Mouse (Mus musculus) forebrain, embryonic 11.5 days (tissue): ENCODE results near the gene Cirbp. TPM values are rescaled to one million over a fixed set of nuclear protein-coding genes. Genes with fewer than 3 reads are reported as not detected.

Experiments
- ATAC-seq: fragments of 200-750 bp; cut with Nextera tagmentation; replicated peaks from 2 replicates; pipeline ENCODE4 v1.8.0; 2017; ENCODE audit warnings: moderate TSS enrichment; ENCODE audit not compliant: low FRiP score
- DNase-seq: peaks from one replicate; pipeline ENCODE4 v3.0.0-alpha.2; 2017; ENCODE audit warnings: low spot score
- H3K27ac ChIP-seq: fragments of 300-500 bp; sonication (generic); 2 replicates; pipeline ENCODE4 v1.5.1; 2014; ENCODE audit warnings: low read depth, low read length
- H3K27me3 ChIP-seq: fragments of 300-500 bp; sonication (generic); 2 replicates; pipeline ENCODE4 v1.6.1; 2014; ENCODE audit warnings: mild to moderate bottlenecking, low read length, mixed read lengths; ENCODE audit not compliant: control insufficient read depth, insufficient read depth
- H3K36me3 ChIP-seq: fragments of 300-500 bp; sonication (generic); 2 replicates; pipeline ENCODE4 v1.6.1; 2014; ENCODE audit warnings: mild to moderate bottlenecking, low read length, moderate library complexity, mixed read lengths; ENCODE audit not compliant: control insufficient read depth, insufficient read depth
- H3K4me1 ChIP-seq: fragments of 300-500 bp; sonication (generic); replicated peaks from 2 replicates; pipeline ENCODE4 v1.6.1; 2014; ENCODE audit warnings: low read length, mixed read lengths; ENCODE audit not compliant: control insufficient read depth, insufficient read depth
- H3K4me2 ChIP-seq: fragments of 300-500 bp; sonication (generic); 2 replicates; pipeline ENCODE4 v1.6.1; 2014; ENCODE audit warnings: low read depth, mild to moderate bottlenecking, low read length, moderate library complexity, mixed read lengths; ENCODE audit not compliant: severe bottlenecking
- H3K4me3 ChIP-seq: fragments of 300-500 bp; sonication (generic); 2 replicates; pipeline ENCODE4 v1.5.1; 2014; ENCODE audit warnings: low read depth, low read length
- H3K9ac ChIP-seq: fragments of 300-500 bp; sonication (generic); 2 replicates; pipeline ENCODE4 v1.6.1; 2014; ENCODE audit warnings: low read length
- H3K9me3 ChIP-seq: fragments of 300-500 bp; sonication (generic); 2 replicates; pipeline ENCODE4 v1.6.1; 2016; ENCODE audit warnings: low read length, mixed read lengths; ENCODE audit not compliant: control insufficient read depth
- WGBS: fragments of 180-500 bp; shearing (Covaris S2); extraction: QIAGEN DNeasy Blood & Tissue Kit; methylation state at CpG from one replicate; pipeline ENCODE4 v1.1.7; 2014; 5-methylcytosine and 5-hydroxymethylcytosine counted together
- polyA plus RNA-seq: library from polyadenylated mRNA; unstranded; fragments of >200 nt; fragmentation: Nextera tagmentation; extraction: Ambion mirVana; gene quantifications from 2 replicates; pipeline ENCODE4 v1.2.1, GENCODE M21; 2014

Cirbp gene
- polyA plus RNA-seq, 1 experiment from 2014 or later: 83.4 TPM

DNA sequence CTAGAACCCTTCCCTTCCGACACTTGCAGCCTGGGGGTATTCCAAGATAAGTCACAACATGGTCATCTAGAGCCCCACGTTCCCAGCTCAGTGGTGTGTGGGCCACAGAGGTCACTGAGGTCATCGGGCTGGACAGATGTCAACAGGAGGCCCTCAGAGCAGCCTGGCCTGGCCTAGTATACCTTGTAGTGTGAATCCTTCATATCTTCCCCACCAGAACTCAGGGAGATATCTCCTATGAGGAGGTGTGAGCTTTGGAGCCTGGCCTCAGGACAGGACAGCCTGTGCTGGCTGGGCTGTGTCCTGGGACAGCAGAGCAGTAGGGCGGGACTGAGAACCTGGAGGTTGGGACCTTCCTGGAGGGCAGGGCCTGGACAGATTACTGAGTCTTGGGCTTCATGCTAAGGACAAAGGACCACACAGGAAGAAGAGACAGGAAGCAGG lies 19.2 kb upstream of the Cirbp start:
- no peak overlapping the region for H3K9ac ChIP-seq
- DNase-seq (no peak), ATAC-seq (no peak)
- no peaks in the 10 kb centered on the region for H3K9me3 ChIP-seq
- 0 out of 2 replicates have a peak overlapping the region, but pooled peaks have one; percentile 5 for H3K27ac ChIP-seq
- H3K27me3 ChIP-seq: no peaks in the 10 kb centered on the region
- no peak overlapping the region for H3K4me3 ChIP-seq
- H3K4me1 ChIP-seq: peaks cover 16% of the 10 kb centered on the region
- no peak overlapping the region for H3K4me2 ChIP-seq
- H3K36me3 ChIP-seq: peaks cover 4% of the 10 kb centered on the region; the same call in 1 of the 2 replicates
- WGBS: 82% methylated on average over 4 of the region's 4 CpGs

DNA sequence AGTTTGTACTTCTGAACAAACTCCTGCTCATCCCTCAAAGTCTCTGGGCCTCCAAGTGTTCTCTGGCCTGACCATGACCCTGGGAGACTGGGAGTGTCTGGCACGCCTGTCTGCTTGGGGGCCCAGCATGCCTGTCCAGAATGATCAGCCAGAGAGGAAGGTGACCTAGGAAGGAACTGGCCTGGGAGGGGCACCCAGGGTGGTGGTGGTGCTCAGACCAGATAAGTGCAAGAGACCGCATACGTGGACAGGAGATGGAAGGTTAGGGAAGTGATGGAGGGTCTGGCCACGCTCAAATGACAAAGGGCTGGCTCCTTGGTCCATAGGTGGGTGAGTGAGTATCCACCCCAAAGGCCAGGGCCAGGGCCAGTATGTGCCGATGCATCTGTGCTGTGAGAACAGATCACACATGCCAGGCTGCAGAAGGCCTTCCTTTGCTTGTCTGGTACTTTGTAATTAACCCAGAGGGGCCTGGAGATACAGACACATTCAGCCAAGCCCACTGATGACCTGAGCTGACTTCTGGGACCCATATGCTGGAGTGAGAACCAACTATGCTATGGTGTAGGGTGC lies 18.6 kb upstream of the Cirbp start:
- Histone ChIP-seq H3K27ac (peak overlapping the region; percentile 100), H3K4me3 (peak overlapping the region; percentile 99), H3K9ac (peak overlapping the region; percentile 95; the same call in 1 of the 2 replicates), H3K9me3 (no peaks in the 10 kb centered on the region), H3K4me1 (peaks cover 16% of the 10 kb centered on the region), H3K36me3 (peaks cover 7% of the 10 kb centered on the region), H3K27me3 (no peaks in the 10 kb centered on the region), H3K4me2 (peak overlapping the region; percentile 65)
- peak; percentile 61 for DNase-seq
- WGBS: 75% methylated on average over 5 of the region's 5 CpGs
- ATAC-seq: no peak

DNA sequence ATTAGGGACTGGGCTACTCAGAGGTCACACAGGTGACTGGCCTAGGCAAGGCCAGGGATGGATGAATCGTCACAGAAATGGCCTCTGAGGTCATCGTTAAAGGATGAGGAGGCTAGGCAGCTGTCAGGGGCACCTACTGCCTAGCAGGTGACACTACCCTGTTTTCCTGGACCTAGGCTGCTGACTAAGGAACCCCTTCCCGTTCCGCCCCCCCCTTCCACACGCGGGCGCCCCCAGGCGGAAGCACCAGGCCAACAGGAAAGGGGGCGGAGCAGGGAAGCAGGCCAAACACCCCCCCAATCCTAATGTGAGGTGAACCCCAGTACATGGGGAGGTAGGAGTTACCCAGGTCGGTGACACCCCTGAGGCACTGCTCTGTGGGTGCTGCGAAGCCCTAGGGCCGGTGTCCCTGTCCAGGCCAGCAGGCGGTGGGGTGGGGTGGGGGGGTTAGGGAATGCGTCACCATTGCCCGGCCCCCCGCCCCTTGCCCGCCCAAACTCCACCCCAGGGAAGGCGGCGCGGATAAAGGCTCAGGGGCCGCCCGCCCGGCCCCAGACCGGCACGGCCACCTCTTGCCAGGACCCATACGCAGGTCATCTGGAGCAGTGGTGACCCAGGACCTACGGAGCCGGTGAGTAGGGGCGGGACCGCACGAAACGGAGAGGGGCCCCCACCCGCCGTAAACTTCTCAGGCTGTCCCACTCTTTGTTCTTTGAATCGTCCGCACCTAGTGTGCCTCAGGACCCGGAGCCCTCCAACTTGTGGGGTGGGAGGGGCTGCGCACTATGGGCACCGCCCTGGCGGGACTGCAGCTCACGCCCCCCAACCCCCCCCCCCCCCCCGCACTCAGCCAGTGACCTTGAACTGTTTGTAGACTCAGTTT lies 17.8 kb upstream of the Cirbp start, which contains the start of gene Midn:
Gene Midn, plus strand, starts transcription at position 554 of the 883 bp plus-strand sequence.
- H3K27me3 ChIP-seq: no peaks in the 10 kb centered on the region
- ATAC-seq: peak; percentile 28
- peaks cover 10% of the 10 kb centered on the region for H3K36me3 ChIP-seq
- H3K9ac ChIP-seq: peak within 1 kb of the TSS; percentile 95
- H3K9me3 ChIP-seq: no peaks in the 10 kb centered on the region
- peaks cover 19% of the 10 kb centered on the region for H3K4me1 ChIP-seq
- H3K4me2 ChIP-seq: peak within 1 kb of the TSS; percentile 65
- peak within 1 kb of the TSS; percentile 99 for H3K4me3 ChIP-seq
- peak within 1 kb of the TSS; percentile 100 for H3K27ac ChIP-seq
- DNase-seq: peak; percentile 88
- under 1% methylated on average over 37 of the region's 42 CpGs for WGBS

DNA sequence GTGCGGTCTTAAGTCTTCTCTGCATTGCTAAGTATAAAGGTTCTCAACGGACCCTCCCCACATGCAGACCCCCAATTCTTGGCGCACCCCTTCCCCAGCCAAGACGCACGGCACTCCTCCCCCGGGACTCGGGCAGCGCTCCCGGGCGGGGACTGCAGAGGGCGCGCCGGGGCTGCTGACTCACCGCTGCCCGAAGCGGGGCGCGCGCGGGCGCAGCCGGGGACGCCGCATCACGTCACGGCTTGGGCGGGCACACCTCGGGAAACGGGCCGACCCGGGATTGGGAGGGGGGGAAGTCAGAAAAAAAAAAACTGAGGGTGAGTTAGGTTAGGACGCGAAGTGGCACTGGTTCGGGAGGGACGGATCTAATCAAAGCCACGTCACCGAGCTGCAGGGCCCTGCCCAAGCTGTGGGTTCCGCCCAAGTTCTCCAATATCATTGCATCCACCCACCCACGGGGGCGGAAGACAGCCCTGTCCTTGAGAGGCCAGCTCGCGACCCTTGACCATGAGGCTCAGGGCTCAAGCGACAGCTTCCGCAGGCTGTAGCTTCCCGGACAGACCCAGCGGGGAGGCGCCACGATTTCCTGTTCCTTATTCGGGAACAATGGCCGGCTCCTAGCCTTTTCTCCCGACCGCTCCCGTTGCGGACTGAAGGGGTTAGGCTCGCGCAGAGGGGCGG lies 17.0 kb upstream of the Cirbp start:
- DNase-seq (peak; percentile 97), ATAC-seq (peak; percentile 45)
- under 1% methylated on average over 56 of the region's 57 CpGs for WGBS
- H3K4me1 ChIP-seq: peaks cover 26% of the 10 kb centered on the region
- peak overlapping the region; percentile 65 for H3K4me2 ChIP-seq
- H3K36me3 ChIP-seq: peaks cover 18% of the 10 kb centered on the region
- H3K9me3 ChIP-seq: no peaks in the 10 kb centered on the region
- no peaks in the 10 kb centered on the region for H3K27me3 ChIP-seq
- peak overlapping the region; percentile 100 for H3K27ac ChIP-seq
- peak overlapping the region; percentile 95 for H3K9ac ChIP-seq
- peak overlapping the region; percentile 99 for H3K4me3 ChIP-seq

DNA sequence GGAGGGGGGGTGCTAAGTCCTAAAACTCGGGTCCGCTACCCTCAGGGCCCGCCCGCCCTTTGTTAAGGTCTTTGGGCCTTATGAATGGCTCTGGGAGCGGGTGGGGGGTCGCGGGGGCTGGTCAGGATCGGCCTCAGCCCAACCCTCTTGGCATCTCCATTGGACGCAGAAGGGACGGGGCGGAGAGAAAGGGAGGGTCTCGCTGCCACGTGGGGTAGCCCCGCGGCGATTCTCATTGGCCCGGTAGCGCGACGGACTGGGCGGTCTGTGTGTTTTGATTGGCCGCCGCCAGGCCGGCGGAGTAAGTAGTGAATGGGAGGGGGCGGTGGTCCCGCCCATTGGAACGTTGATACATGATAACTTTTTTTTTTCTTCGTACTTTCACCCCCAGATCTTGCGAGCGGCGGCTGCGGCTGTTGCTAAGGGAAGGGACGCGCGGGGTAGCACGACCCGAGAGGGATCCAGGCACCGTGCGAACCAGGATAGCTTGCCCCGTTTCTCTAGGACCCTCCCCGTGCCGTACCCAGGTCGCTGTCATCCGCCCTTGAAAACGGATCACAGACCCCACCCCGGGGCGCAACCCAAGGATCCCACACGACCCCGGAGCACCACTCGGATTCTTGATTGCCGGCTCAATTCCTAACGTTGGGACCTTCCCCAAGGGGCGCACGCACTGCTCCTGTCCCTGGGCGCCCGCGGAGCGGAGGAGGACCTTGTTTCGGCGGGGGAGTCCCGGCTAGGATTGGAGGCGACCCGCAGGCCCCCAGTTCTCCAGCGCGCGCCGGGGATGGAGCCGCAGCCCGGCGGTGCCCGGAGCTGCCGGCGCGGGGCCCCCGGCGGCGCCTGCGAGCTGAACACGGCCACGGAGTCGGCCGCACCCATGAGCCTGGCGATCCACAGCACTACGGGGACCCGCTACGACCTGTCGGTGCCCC lies 16.2 kb upstream of the Cirbp start:
- Histone ChIP-seq H3K9ac (peak overlapping the region; percentile 100), H3K4me1 (peaks cover 33% of the 10 kb centered on the region), H3K27ac (peak overlapping the region; percentile 100), H3K4me3 (peak overlapping the region; percentile 99), H3K9me3 (no peaks in the 10 kb centered on the region), H3K27me3 (no peaks in the 10 kb centered on the region), H3K36me3 (peaks cover 23% of the 10 kb centered on the region), H3K4me2 (peak overlapping the region; percentile 73)
- DNase-seq (peak; percentile 99), ATAC-seq (peak; percentile 80)
- under 1% methylated on average over 88 of the region's 88 CpGs for WGBS

DNA sequence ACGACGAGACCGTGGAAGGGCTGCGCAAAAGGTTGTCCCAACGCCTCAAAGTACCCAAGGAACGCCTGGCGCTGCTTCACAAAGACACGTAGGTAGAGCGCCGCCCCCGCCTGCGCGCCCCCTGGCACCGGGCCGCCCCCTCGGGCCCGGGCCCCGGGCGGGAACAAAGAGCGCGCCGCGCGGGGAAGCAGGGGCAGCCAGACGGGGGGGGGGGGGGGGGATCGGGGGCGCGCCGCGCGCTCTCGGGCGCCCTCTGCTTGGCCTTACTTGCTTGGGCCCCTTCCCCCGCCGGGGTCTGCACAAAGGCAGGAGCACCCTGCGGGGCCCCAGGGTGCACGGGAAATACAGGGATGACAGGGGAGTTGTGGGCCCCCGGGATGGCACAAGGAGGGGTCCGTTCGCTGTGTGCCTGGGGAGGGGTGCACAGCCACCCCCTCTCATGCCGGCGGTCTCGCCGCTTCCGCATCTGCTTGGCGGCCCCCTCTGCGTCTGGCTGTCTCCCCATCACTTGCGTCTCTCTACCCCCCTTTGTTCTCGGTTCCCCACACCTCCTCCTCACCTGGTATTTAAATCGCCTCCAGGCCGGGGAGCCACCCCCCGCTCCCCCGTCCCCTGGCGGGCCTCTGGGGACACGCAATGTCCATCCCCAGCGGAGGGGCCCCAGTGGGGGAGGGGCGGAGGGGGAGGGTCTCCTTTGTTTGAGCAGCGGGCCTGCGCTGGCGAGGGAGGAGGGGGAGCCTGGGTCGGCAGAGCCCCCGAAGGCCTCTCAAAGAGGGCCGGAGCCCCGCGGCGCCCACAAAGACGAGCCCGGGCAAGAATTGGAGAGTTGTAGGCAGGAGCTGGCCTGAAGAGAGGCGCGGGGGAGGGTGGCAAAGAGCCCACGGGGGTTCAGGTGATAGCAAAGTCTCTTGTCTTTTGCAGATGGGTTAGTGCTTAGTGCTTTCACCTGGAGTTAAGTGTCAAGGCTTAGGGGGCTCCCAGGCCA lies 15.3 kb upstream of the Cirbp start:
- ATAC-seq: peak; percentile 22
- Histone ChIP-seq H3K9ac (peak overlapping the region; percentile 100), H3K4me2 (peak overlapping the region; percentile 73), H3K4me1 (peaks cover 39% of the 10 kb centered on the region), H3K27me3 (no peaks in the 10 kb centered on the region), H3K36me3 (peaks cover 33% of the 10 kb centered on the region), H3K27ac (peak overlapping the region; percentile 99), H3K4me3 (peak overlapping the region; percentile 99), H3K9me3 (no peaks in the 10 kb centered on the region)
- peak; percentile 97 for DNase-seq
- WGBS: under 1% methylated on average over 55 of the region's 71 CpGs
